Mouse (Mus musculus): ENCODE data around the gene Gm29554. TPM values are rescaled to one million over a fixed set of nuclear protein-coding genes. Genes with fewer than 3 reads are reported as not detected.

Gm29554 gene
- not detected in 4 replicates for total RNA-seq (2023)

GRCm38 (mm10) chrY:12273632-12274031 lies at the start of gene Gm29554:
Gm29554 (plus strand) TSS chrY:12273932.

Other genes with a start within 250 kb of the Gm29554 start
- not detected in 4 replicates for gene Gm20812, start 108.0 kb downstream of the Gm29554 start, total RNA-seq (2023)

Data from B cell, adult 62 days (primary cell).